Mouse (Mus musculus) midbrain, embryonic 12.5 days (tissue): ENCODE results near the gene Ubac1. TPM values are rescaled to one million over a fixed set of nuclear protein-coding genes. Genes with fewer than 3 reads are reported as not detected.

Source experiments
- polyA plus RNA-seq: library from polyadenylated mRNA; unstranded; fragments of >200 nt; fragmentation: Nextera tagmentation; extraction: Ambion mirVana; gene quantifications from 2 replicates; pipeline ENCODE4 v1.2.1, GENCODE M21; 2016

Ubac1 gene
- polyA plus RNA-seq, 1 experiment from 2014 or later: 91.9 TPM

Other genes with a start within 250 kb of the Ubac1 start
- not detected in 2 replicates for gene Lcn11, start 244.7 kb downstream of the Ubac1 start, polyA plus RNA-seq
- gene Gm13539, start 239.5 kb downstream of the Ubac1 start, polyA plus RNA-seq: not detected in 2 replicates
- not detected in 2 replicates for gene Glt6d1, start 205.9 kb downstream of the Ubac1 start, polyA plus RNA-seq
- gene Lcn9, start 198.6 kb downstream of the Ubac1 start, polyA plus RNA-seq: not detected in 2 replicates
- not detected in 2 replicates for gene Sohlh1, start 174.5 kb downstream of the Ubac1 start, polyA plus RNA-seq
- 2.4 TPM in 2 replicates for gene Kcnt1, start 158.0 kb downstream of the Ubac1 start, polyA plus RNA-seq
- 66.4 and 91.9 TPM in 2 replicates for gene Camsap1, start 38.5 kb downstream of the Ubac1 start, polyA plus RNA-seq
- 8.7 and 11.1 TPM in 2 replicates for gene Nacc2, start 101.5 kb upstream of the Ubac1 start, polyA plus RNA-seq
- gene Lhx3, start 186.5 kb upstream of the Ubac1 start, polyA plus RNA-seq: 0.10 and 0.13 TPM in 2 replicates
- 21.2 and 22.2 TPM in 2 replicates for gene Qsox2, start 215.8 kb upstream of the Ubac1 start, polyA plus RNA-seq